Mouse (Mus musculus): ENCODE data around the gene Gm47841.

Gene Gm47841

DNA sequence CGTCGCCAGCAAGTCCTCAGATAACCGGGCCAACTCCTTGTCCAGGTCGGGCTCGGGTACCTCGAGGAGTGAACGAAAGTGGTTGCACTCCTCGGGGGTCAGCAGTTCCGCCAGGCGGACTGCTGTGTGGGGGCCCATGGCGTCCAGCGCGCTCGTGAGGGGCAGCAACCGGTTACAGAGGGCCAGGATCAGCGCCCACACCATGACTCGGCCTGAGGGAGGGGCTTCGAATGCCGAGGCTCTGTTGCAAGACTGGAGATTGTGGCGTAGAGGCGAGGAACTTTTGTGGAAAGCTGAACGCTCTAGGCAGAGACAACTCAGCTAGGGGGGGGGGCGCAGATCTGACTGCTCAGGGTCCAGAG is at the start of gene Gm47841:
Gene Gm47841 (minus strand): TSS at position 204 of the 362 bp plus-strand sequence.
- in situ Hi-C loops (cut with MboI), result no loop called here

DNA sequence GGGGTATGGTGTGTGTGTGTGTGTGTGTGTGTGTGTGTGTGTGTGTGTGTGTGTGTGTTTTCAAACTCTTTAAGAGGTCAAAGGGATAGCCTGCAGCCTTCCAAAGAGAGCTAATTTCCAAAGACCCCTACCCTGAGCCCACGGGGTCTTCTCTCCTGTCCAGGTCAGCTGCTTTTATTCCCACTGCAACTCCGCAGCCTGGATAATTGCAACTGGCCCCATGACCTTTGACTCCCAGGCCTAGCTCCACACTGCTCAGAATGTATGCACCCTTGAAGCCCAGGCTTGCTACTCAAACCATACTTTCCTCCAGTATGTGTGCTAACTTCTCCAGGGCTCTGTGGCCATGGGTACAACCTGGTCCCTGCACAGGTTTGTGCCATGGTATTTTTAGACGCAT is 48.2 kb upstream of the Gm47841 start:
- in situ Hi-C loops (cut with MboI), result no loop called here

DNA sequence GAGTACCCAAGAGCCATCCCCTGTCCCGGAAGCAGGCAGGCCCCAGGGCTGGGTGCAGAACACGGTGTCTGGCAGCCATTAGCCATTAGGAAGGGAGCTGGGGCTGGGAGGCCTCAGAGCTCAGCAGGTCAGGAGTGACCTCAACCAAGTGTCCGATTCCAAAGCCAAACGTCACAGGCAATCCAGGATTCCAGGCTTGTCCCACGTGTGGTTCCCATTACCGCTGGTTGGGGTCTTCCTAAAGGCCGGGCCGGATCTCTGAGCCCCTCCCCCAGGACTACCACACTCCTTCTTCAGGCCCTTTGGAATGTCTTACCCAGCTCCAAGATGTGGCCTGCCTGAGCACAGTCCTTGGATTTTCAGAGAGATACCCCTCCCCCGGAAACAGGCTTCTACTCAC is 47.8 kb upstream of the Gm47841 start:
- in situ Hi-C loops (cut with MboI), result no loop called here

DNA sequence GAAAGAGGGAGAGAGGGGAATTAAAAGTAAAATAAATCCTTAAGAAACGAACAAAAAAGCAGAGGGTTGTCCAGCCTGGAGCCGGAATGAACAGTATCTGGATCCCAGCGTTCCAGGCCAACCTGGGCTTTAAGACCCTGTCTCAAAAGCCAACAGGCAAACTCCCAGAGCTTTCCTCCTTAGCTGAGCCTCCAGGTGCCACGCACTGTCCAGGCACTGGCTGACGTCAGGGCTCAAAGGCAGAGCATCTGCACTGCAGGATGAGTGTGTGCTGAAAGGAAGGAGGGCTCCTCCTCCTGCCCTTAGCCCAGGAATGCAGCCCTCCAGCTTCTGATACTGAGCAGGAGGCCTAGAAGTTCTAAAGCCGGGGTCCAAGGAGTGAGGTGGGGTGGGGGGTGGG is 46.8 kb upstream of the Gm47841 start:
- in situ Hi-C loops (cut with MboI), result no loop called here

DNA sequence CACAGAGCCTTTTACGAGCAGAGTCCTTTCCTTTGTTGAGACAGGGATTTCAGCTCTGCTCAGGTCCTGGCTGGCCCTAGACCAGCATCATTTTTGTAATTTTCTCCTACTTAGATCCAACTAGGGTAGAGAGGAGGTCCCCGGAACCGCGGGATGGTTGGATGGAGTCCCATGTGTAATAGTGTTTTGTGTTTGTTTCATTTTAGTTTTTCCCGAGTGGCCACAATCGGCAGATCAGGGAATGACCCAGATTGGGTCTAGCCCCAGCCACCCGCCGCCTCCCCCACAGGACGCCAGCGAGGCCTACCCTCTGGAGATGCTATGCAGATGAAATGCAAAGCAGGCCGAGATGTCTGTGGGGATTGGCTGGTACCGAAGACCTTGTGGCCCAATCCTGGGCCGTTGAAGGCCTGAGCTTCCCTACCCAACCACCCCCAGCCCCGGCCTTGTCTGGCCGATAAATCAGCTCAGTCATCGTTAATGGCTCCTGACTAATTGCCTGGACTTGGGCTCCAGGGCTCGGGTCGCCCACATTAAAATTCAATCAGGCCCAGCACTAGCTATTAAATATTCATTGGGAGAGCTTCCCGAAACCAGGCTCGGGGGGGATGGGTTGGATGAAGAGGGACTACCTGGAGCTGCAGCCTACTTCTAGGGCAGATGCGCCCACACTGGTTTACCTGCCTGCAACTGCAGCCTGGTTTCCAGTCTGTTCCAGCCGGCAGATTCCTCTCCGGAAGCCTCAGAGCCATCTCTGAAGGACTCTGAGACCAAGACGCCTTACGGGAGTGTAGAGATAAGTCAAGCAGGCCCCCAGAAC is 45.8 kb upstream of the Gm47841 start:
- in situ Hi-C loops (cut with MboI), result no loop called here

DNA sequence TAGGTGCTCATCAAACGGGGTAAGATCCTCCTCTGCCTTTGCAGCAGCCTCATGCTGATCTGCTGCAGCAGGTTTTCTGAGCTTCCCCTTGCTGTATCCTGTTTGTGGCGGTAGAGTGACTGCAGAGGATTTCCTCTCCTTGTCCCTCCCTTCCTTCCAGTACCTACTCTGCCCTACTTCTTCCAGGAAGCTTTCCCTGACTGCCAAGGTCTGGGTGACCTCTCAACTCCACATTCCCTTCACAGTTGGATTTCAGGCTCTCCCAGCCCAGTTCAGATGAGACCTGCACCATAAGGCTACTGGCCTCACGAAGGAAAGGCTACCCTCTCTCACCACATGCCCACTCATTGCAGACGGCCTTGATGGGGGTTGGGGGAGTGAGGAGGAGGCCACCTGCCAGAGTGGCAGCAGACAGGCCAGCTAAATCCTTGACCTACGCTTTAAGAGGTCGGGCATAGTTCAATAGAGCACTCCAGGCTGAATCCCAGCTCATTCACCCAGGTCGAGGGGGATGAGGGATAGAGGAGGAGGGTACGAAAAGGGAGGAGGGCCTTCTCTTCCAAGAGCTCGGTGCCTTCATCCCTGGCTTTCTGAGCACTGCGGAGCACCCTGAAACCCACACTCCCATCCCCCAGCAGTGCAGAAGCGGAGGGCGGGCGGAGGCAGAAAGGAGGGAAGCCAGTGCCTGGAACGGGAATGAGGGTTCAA is 45.1 kb upstream of the Gm47841 start:
- in situ Hi-C loops (cut with MboI), result no loop called here

DNA sequence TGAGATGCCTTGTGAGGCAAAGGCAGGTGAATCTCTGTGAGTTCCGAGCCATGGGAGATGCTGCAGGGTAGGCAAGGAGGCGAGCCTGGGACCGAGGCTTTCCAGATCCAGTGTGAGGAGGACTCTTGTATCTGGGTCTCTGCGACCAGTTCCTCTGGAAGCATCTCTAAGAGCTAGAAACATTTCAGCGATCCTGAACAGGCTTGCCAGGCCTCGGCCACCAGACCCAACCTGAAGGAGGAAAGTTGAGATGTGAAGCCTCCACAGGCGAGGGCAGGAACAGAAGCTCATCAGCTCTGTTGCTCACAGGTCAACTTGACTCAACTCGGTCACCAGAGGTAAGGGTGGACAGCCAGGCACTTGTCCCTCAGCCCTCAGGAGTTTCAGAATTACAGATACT is 44.4 kb upstream of the Gm47841 start:
- in situ Hi-C loops (cut with MboI), result no loop called here

DNA sequence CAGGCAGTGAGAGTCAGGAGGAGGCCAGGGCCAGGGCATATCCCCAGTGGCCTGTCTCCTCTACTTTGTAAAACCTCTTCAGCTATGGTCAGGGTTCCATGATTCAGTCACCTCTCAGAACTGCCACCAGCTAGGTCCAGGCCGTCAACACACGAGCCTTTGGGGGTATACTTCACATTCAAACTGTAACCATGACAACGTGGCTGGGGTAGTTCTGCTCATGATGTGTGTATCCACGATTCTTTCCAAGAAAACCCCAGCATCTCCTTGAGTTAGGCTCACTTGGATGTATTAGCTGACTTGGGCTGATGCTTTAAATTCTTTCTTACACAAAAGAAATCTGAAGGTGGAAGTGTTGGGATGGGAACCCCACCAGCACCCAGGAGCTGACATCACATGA is 41.1 kb upstream of the Gm47841 start:
- in situ Hi-C loops (cut with MboI), result no loop called here

DNA sequence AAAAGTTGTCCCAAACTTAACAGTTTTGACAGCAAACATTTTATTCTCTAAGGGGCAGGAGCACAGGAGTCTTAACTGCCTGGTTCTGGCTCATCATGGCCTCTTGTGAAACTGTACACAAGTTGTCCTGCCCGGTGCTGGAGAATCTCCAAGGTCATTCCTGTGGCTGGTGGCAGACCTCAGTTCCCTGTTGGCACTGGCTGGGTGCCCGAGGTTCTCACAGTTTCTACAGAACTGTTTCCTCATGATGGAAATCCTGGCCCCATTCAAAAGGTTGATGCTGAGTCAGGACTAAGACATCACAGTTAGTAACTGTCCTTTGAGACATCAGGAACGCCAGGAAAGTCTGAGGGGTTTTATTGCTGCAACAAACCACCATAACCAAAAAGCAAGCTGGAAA is 39.8 kb upstream of the Gm47841 start:
- in situ Hi-C loops (cut with MboI), result no loop called here

DNA sequence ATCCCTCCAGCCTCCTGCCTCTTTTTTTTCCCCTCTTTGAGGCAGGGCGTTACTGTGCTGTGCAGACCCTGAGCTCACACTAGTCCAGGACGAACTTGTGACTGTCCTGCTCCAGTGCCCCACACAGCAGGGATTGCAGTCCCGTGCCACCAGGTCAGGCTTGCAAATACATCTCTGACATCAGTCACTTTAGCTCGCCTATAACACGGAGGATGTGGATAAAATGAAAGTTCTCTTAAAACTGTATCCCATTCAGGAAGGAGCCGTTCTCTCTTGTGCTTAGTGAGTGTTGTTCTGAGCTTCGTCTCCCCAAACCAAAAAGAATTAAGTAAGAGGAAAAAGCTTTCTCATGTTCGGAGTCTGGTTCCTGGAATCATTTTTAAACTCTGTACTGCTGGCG is 39.3 kb upstream of the Gm47841 start:
- in situ Hi-C loops (cut with MboI), result no loop called here

DNA sequence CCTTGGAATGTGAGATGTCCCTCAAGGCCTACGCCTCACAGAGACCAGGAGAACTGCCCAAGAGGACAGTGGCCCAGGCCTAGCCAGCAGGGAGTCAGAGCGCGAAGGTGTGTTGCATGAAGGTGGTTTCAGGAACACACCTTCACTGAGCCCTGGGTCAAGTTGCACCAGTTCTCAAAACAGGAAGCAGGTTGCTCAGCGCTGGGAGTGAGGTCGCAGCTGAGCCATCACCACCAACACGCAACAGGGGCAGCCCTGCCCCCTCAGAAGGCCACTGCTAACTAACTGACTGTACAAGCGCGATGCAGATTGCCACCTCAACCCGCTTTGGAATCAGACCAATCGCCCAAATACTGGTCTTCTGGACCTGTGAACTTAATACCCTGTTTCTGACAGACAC is 37.3 kb upstream of the Gm47841 start:
- in situ Hi-C loops (cut with MboI), result no loop called here

DNA sequence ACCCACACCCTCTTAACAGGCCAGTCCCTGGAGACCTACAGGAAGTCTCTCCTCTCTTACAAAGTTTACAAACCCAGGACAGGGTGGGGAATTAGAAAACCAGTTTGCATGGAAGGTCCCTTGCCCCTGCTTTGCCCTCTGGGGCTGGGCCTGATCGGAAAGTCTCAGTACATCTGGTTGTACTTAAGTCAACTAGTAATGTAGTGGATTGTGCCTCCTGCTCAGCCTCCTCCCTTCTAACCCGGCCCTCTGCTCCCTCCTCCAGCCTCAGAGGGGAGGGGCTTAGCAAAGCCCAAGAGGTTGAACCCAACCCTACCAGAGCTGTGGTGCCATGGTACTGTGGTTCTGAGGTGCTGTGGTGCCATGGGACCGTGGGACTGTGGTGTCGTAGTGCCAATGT is 35.0 kb upstream of the Gm47841 start:
- in situ Hi-C loops (cut with MboI), result no loop called here

DNA sequence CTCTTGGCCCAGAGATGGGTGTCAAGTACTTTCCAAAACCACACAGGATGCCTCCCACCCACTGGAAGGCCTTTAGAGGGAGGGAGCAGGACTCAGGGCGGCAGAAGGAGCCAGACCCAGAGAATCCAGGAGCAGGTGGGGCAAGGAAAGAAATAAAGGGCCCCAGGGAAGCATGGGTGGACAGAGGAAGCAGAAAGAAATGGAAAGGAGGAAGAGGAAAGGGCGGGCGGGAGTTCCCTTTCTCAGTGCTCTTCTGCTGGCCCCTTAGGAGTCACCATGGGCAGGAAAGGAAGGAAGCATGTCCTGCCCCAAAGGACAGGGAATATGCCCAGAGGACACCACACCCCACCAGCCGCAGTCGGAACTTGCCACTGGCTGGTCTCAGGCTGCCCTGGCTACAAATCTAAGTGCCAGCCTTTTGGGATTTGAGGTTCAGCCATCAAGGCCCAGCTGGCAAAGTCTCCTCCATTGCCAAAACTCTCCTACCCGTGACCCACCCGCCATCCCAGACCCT is 33.9 kb upstream of the Gm47841 start:
- in situ Hi-C loops (cut with MboI), result no loop called here

DNA sequence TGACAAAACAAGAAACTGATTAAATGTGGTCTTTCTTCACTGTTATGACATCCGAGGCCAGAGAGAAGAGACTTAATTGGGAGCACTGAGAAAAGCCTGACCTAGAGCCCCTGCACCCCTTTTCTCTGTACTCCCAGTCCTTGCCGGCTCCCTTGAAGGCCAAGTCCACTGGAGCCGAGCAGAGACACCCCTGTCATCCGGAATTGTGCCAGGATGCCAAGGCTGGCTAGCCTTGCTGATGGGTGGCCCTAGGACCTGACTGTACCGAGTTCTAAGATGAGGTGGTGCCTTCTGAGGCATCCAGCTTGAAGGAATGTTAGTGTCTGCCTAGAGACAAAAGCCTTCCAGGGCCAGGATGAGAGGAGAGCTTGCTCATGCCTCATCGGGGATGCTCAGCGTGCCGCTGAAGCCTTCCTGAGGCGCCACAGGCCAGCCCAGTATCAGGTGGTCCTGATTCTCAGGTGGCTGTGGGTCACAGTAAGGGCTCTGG is 32.9 kb upstream of the Gm47841 start:
- in situ Hi-C loops (cut with MboI), result no loop called here

DNA sequence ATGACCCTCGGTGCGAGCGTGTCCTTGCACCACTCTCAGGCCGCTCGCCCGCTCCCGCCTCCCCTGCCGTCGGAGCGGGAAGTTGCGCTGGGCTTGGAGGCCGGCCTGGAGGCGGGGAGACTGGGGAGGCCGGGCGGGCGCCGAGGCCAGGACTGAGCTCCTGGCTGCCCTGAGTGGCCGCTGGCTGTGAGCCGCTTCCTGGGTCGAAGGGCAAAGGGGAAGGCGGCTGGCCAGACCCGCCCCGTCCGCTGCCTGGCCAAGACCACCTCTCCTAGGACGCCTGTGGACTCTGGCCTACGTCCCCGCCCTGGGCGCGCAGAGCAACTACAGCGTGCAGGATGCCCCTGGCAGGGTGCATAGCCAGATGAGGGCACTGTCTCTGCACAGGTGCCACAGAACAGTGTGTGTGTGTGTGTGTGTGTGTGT is 31.5 kb upstream of the Gm47841 start:
- in situ Hi-C loops (cut with MboI), result no loop called here

DNA sequence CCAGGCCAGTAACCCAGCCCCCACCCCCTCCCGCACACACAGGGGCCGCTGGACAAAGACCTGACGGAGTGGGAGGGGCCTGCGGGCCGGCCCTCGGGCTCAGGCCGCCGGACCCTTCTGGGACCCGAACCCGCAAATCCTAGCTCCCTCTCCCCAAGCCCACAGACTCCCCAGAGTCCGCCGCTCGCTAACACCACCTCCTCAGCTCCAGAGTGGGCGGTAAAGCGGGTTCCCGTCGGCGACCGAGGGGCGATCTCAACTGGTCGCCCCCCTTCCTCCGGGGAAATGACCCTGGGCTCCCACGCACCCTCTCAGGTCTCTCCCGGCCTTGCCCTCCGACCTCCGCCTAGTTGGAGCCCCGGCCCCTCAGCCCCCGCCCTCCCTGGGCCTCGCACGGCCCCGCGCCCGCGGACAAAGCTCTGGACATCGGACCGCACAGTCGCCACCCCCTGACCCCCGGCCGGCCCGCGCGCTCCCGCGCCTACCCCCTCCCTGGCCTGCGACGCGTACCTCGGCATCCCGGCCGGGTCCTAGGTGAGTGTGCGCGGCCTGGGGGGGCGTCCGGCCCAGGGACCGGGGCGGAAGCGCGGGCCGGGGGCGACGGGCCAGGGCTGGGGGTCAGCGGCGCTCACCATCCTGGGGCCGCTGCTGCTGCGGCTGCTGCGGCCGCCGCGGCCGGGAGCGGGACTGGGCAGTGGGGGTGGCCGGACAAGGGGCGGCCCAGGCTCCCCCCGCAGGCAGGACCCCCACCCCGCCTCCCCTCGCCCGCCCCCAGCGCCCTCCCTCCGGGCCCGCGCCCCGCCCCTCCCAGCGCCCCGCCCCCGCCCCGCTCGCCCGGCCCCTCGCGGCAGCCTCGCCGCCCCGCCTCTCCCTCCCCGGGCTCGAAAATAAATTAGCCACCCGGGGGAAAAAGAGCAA is 30.9 kb upstream of the Gm47841 start, which contains the start of gene Fignl2:
Gene Fignl2 (minus strand): TSS at position 755 of the 918 bp plus-strand sequence.
- in situ Hi-C loops (cut with MboI), result no loop called here

DNA sequence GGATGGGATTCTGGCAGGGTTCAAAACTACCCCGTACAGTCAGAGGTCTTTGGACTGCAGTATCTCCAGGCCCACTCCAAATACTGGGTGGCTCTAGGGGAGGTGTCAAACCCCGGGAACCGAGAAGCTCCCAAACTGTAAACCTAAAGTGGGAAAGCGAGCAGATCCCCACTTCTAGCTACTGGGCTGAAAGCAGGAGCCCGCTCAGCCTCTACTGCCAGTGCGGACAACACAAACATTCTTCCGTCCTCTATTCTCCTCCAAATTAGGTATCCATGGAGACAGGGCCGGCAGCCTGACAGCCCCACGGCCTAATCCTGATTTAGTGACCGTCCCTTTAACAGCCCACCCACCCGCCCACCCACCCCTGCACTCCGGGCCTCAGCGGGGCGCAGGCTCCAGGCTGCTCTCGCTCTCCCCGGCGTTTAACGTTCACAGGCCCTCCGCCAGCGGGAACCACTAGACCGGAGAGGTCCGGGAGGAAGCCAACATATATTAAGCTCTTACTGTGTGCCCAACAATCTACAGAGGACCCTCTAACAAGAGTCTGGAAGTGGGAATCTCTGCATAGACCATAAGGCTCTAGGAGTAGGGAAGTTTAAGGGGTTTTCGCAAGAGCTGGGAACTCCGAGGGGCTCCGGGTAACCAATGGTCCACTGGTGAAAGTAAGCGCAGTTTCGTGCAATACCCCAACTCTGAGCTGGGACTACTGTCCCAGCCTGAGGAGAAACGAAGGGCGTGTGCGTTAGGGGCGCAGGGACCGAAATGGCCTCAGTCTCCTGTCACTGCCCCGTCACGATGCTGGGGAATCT is 30.0 kb upstream of the Gm47841 start:
- in situ Hi-C loops (cut with MboI), result no loop called here

DNA sequence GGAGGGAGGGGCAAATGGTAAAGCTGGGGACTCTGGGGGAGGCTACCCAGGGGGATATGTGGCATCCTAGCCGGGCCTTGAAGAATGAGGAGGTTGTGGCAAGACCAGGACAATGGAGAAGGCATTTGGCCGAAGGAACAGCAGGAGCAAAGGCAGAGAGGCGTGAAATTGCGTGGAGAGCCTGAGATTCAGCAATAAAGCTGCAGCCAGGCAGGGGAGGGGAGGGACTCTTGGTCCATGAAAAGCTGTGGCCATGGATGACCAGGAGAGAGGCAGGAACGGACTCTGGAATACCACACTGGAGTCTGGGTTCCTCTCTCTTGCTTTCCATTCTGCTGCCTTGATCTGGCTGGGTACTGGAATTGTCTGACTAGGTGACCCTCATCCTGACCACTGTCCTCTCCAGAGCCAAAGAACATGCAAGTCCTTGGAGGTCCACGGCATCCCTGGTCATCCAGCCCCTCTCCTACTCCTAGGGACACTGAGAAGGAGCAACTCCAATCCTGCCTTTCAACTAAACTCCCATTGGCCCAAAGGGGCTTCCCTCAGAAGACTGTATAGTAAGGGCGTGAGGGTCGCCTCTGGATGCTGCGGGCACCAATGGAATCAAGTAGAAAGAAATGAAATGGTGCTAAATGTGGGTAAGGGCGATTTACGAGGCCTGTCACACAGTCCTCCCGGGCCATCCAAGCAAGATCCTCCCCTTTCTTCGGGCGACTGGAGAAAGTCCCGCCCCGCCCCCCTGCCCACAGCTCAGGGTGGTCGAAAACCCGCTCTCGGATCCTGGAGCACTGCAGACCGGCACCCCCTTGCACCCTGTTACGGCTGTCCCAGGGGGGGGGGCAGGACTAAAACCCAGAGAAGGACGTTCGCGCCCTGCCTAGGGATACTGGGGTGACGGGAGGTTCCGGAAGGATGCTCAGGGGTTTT is 29.1 kb upstream of the Gm47841 start:
- in situ Hi-C loops (cut with MboI), result no loop called here

DNA sequence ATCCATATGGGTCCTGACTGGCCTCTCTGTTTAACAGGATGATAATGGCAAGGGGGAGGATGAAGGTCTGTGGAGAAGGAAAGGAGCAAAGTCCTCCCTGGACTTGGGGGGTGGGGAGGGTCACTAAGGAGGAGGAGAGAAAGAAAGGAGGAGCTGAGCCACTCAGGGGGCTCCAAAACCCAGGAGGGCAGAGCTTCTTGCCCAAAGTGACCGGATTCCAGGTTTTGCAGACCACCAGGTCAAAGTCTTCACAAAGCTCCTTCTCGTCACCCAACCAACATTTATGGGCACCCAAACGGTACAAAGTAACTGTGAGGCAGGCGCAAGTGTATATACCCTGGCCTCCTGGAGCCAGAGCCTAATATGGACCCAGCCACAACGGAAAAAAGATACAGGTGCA is 28.5 kb upstream of the Gm47841 start:
- in situ Hi-C loops (cut with MboI), result no loop called here

DNA sequence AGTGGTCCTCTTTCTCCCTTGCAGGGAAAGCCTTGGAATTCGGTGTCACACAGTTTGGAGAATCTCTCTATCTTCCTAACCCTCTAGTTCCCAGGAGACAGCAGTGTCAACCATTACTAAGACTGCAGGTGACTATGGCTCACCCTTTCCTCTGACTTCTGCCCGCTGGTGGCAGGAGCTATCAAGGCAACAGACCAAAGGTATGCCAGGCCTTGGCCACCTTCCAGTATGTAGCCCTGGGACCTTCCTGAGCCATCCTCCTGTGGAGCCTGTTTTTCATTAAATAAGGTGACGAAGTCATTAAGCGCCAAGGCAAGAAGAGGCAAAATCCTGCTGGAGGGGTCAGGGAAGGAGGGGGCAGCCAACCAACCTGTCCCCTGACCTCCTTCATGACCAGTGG is 28.0 kb upstream of the Gm47841 start:
- in situ Hi-C loops (cut with MboI), result no loop called here
